Mouse (Mus musculus) lung, postnatal 10 days (tissue): ENCODE results near the gene Timeless.

ENCODE experiments used
- DNase-seq: peaks from one replicate; pipeline ENCODE4 v3.0.0; 2021

Gene Timeless

GRCm38 (mm10) chr10:128298243-128298642 is 66.4 kb downstream of the Timeless start:
- DNase-seq = no peak

- no peak for DNase-seq
Observed at GRCm38 (mm10) chr10:128298702-128299171, 66.9 kb downstream of the Timeless start, which contains the start of gene Il23a. TSS of gene Il23a (minus strand) at chr10:128298752.

GRCm38 (mm10) chr10:128302357-128302756 is 70.5 kb downstream of the Timeless start:
- no peak for DNase-seq
